Mouse (Mus musculus) E14TG2a.4 (cell line): Measurements from ENCODE around the gene Vkorc1l1.

Experiments used
- H3K27me3 ChIP-seq: 2 replicates; pipeline ENCODE4 v1.6.1; 2014; ENCODE audit warnings: low read length, control low read depth; ENCODE audit not compliant: insufficient read depth
- H3K36me3 ChIP-seq: 2 replicates; pipeline ENCODE4 v1.6.1; 2014; ENCODE audit warnings: low read length, control low read depth; ENCODE audit not compliant: insufficient read depth
- H3K4me1 ChIP-seq: replicated peaks from 2 replicates; pipeline ENCODE4 v1.6.1; 2014; ENCODE audit warnings: low read depth, low read length, control low read depth
- H3K4me3 ChIP-seq: replicated peaks from 2 replicates; pipeline ENCODE4 v1.5.1; 2014; ENCODE audit warnings: mild to moderate bottlenecking, low read length
- H3K9me3 ChIP-seq: 2 replicates; pipeline ENCODE4 v1.6.1; 2014; ENCODE audit warnings: low read length, control low read depth
- CTCF ChIP-seq: conservative IDR thresholded peaks from 2 replicates; pipeline ENCODE4 v1.5.1; 2014; ENCODE audit warnings: low read length
- NANOG ChIP-seq: IDR thresholded peaks from 2 replicates; pipeline ENCODE4 v1.6.1; 2014; ENCODE audit warnings: borderline replicate concordance, low read length, mixed read lengths
- POU5F1 ChIP-seq: IDR thresholded peaks from 2 replicates; pipeline ENCODE4 v1.6.1; 2014; ENCODE audit warnings: low read length, borderline replicate concordance

Gene Vkorc1l1

DNA sequence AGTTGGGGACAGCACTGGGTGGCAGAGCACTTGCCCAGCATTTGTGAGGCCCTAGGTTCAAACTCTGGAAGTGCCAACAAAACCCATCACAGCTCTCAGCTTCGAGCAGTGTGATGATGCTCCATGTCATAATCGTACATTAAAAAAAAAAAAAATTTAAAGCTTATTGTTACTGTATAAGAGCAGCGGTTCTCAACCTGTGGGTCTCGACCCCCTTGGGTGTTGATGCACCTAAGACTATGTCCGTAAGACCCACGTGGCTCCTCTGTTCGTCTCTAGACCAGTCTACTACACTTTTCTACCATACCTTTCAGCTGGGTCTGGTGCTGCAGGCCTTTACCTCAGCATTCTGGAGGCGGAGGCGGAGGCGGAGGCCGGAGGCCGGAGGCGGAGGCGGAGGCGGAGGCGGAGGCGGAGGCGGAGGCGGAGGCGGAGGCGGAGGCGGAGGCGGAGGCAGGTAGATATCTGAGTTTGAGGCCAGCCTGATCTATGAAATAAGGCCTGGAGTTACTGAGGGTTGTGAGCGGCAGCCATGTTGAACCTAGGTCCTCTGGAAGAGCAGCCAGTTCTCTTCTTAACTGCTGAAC, 23.6 kb upstream of the Vkorc1l1 start:
- no peaks in the 10 kb centered on the region for H3K27me3 ChIP-seq
- H3K36me3 ChIP-seq = no peaks in the 10 kb centered on the region
- no peak for TF ChIP-seq POU5F1
- no peak for TF ChIP-seq CTCF
- no peak for TF ChIP-seq NANOG
- peaks cover 58% of the 10 kb centered on the region for H3K4me1 ChIP-seq
- H3K4me3 ChIP-seq = peak overlapping the region; percentile 68
- no peaks in the 10 kb centered on the region for H3K9me3 ChIP-seq

DNA sequence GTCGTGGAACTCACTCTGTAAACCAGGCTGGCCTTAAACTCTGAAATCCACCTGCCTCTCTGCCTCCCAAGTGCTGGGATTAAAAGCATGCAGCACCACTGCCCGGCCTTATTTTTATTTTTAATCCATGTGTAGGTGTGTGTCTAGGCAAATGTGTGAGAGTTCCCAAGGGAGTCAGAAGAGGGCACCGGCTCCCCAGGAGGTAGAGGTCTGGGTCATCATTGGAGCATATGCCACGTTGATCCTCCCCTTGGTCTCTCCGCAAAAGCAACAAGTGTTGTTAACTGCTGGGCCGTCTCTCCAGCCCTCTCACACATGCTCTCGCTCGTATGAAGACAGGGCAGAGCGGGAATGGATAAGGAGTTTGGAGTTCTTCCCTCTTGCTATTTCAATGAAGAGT, 23.0 kb upstream of the Vkorc1l1 start:
- Histone ChIP-seq H3K27me3 (no peaks in the 10 kb centered on the region), H3K4me3 (peak overlapping the region; percentile 68), H3K9me3 (no peaks in the 10 kb centered on the region), H3K4me1 (peaks cover 52% of the 10 kb centered on the region), H3K36me3 (no peaks in the 10 kb centered on the region)
- TF ChIP-seq CTCF = no peak
- TF ChIP-seq POU5F1 = no peak

DNA sequence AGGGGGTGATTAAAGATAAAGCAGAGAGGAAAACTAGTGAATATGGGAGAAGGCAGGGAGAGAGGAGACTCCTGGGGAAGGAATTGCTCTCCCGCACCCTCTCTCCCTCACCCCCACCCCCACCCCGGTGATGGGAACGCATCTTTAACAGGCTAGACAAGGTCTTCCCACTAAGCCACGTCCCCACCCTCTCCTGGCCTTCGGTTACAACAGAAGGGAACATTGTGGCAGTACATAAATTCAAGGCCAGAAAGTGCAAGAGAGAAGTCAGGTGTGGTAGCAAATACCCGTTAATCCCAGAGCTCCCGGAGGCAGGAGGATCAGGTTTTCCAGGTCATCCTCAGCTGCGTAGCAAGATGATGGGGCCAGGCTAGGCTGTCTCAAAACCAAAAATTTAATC, 22.4 kb upstream of the Vkorc1l1 start:
- no peaks in the 10 kb centered on the region for H3K9me3 ChIP-seq
- H3K4me1 ChIP-seq = peaks cover 47% of the 10 kb centered on the region
- no peaks in the 10 kb centered on the region for H3K27me3 ChIP-seq
- peak overlapping the region; percentile 68 for H3K4me3 ChIP-seq
- no peaks in the 10 kb centered on the region for H3K36me3 ChIP-seq
- no peak for TF ChIP-seq NANOG
- no peak for TF ChIP-seq POU5F1
- TF ChIP-seq CTCF = no peak

DNA sequence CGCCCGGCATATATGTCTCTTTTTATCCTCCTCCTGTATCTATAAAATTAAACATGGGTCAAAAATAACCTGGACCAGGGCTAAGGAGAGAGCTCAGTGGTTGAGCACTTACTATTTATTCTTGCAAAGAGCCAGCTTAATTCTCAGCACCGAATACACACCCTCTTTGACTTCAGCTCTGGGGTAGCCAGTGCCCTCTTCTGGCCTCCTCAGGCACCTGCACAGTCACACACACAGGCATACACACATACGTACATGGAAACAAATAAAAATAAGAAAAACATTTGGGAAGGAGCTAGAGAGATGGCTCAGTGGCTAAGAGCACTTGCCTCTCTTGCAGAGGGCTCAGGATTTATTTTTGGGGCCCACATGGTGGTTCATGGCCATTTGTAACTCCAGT, 19.8 kb upstream of the Vkorc1l1 start:
- no peak for TF ChIP-seq POU5F1
- no peak for TF ChIP-seq NANOG
- peak; percentile 67 for TF ChIP-seq CTCF
- H3K36me3 ChIP-seq = no peaks in the 10 kb centered on the region
- no peaks in the 10 kb centered on the region for H3K9me3 ChIP-seq
- no peaks in the 10 kb centered on the region for H3K27me3 ChIP-seq
- H3K4me3 ChIP-seq = no peak overlapping the region
- H3K4me1 ChIP-seq = peaks cover 26% of the 10 kb centered on the region

DNA sequence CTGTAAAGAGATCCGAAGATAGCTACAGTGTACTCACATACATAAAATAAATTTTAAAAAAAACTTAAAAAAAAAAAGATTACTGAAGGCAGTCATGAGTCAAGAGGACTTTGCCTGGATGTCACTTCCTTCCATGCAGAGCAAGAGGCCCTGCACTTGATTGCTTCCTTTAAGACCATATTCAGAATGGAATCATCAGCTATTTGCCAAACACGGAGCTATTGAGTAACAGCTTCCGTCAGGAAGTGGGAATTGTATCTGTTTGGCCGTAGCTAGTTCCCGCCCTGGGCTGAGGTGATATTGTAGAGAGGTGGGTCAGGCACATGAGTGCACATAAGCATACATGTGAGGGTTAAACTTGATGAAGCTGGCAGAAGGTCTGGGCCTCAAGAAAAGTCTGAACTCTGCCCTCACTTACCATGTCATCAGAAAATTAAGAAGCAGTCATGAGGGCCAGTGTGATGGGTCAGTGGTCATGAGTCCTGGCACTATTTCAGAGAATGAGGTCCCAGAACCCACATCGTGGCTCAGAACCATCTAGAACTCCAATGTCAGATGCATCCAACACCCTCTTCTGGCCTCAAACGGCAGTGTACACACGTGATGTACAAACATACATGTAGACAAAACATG, 16.8 kb upstream of the Vkorc1l1 start:
- Histone ChIP-seq H3K9me3 (no peaks in the 10 kb centered on the region), H3K4me1 (peaks cover 12% of the 10 kb centered on the region), H3K4me3 (no peak overlapping the region), H3K27me3 (no peaks in the 10 kb centered on the region), H3K36me3 (no peaks in the 10 kb centered on the region)
- TF ChIP-seq NANOG (no peak), CTCF (no peak), POU5F1 (no peak)

DNA sequence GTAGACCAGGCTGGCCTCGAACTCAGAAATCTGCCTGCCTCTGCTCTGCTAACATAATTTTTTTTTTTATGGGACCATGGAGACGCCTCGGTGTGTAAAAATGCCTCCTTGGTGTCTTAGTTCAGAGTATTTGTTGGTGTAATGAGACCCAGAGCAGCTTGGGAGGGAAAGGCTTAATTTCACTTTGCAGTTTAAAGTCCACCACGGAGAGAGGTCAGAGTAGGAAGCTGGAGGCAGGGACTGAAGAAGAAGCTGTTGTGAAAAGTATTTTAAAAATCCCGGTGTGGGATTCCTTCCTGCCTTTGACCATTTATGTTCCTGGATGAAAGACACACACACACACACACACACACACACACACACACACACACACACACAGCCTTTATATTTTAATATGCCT, 15.8 kb upstream of the Vkorc1l1 start:
- Histone ChIP-seq H3K4me3 (no peak overlapping the region), H3K27me3 (no peaks in the 10 kb centered on the region), H3K9me3 (no peaks in the 10 kb centered on the region), H3K36me3 (no peaks in the 10 kb centered on the region), H3K4me1 (peaks cover 15% of the 10 kb centered on the region)
- no peak for TF ChIP-seq POU5F1
- no peak for TF ChIP-seq NANOG
- TF ChIP-seq CTCF = no peak

DNA sequence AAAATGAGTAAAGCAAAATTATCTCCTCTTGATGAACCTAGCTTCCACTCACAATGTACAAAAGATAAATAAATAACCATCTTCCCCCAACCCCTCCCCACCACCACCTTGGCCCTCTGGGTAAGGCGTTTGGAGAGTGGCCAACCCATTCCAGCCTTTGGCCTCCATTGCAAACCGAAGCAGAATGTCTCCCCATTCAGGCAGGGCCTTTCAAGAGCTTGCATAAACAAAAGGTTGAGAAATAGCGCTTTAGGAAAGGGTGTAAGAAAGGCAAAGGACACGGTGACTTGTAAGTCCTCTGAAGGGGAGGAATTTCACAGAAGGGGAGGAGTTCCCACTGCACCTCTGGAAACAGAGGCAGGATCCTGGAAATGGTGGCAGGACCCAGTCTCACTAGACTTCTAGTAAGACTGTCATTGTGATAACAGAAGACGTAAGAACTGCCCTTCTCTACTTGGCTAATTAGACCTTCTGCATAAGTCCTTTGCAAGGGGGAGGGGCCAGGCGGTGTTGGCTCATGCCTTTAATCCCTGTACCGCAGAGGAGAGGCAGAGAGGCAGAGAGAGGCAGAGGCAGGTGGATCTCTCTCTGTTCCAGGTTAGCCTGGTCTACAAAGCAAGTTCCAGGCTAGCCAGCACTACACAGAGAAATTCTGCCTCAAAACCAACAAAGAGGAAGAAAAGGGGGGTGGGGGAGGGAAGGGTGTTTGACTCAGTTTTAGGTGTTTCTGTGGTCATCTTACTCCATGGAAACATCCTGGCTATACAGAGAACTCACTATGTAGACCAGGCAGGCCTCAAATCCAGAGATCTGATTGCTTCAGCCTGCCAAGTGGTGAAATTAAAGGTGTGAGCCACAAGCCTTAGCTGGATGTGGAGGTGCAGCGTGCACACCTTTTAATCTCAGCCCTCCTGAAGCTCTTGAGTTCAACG, 11.6 kb upstream of the Vkorc1l1 start:
- Histone ChIP-seq H3K4me3 (peak overlapping the region; percentile 41), H3K9me3 (no peaks in the 10 kb centered on the region), H3K27me3 (no peaks in the 10 kb centered on the region), H3K4me1 (peaks cover 20% of the 10 kb centered on the region), H3K36me3 (no peaks in the 10 kb centered on the region)
- no peak for TF ChIP-seq POU5F1
- no peak for TF ChIP-seq NANOG
- no peak for TF ChIP-seq CTCF

DNA sequence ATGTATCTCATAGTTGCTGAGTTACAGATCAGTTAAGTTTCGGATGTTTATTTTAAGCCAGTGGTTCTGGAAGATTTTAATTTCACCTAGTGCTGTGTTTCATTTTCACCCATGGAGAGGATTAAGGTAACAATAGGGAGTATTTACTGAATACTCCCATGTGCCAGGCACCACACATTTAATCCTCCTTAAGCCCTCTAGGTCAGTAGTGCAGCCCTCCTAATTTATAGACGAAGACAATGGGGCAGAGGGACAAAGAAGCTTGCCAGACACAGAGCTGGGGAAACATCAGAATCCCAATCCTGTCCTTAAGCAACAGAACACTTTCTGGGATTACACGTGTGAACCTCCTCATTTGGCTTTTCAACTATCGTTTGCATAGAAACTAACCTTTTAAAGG, 4.8 kb upstream of the Vkorc1l1 start:
- H3K4me3 ChIP-seq = no peak overlapping the region
- H3K36me3 ChIP-seq = no peaks in the 10 kb centered on the region
- H3K27me3 ChIP-seq = no peaks in the 10 kb centered on the region
- peaks cover 22% of the 10 kb centered on the region for H3K4me1 ChIP-seq
- no peaks in the 10 kb centered on the region for H3K9me3 ChIP-seq
- TF ChIP-seq POU5F1 (no peak), NANOG (no peak), CTCF (no peak)
